Mouse (Mus musculus) heart, adult 9 months (tissue): ENCODE results near the gene Gabrb1.
A peak's percentile ranks its signal among the peaks of the same experiment; 100 is the strongest.

Experiments used
- DNase-seq, 2 experiments: peaks; one replicate each; pipeline ENCODE4 v3.0.0; 2022; ENCODE audit warnings: low spot score in 2 of 2

Gene Gabrb1

GRCm38 (mm10) chr5:72160781-72161485 lies 503.0 kb downstream of the Gabrb1 start:
- no peak for DNase-seq

- no peak for DNase-seq
These were observed 504.9 kb downstream of the Gabrb1 start for GRCm38 (mm10) chr5:72162855-72163254.

- no peak for DNase-seq
These were observed 506.5 kb downstream of the Gabrb1 start for GRCm38 (mm10) chr5:72164386-72164785.

- DNase-seq = peak; percentile 92 to 95
These were observed 509.8 kb downstream of the Gabrb1 start, which contains the start of gene Commd8 for GRCm38 (mm10) chr5:72167594-72168284. TSS of gene Commd8 (minus strand) at chr5:72168189.

- DNase-seq = no peak
These were observed 510.3 kb downstream of the Gabrb1 start for GRCm38 (mm10) chr5:72168285-72168621.

- DNase-seq = peak in 1 of 2 experiments; percentile 36
These were observed 512.2 kb downstream of the Gabrb1 start for GRCm38 (mm10) chr5:72170067-72170466.

- DNase-seq = peak; percentile 15 to 26
These were observed 514.8 kb downstream of the Gabrb1 start for GRCm38 (mm10) chr5:72172675-72173074.

- DNase-seq = no peak
These were observed 515.6 kb downstream of the Gabrb1 start for GRCm38 (mm10) chr5:72173521-72173920.

- DNase-seq = no peak
These were observed 517.1 kb downstream of the Gabrb1 start for GRCm38 (mm10) chr5:72175050-72175449.

- no peak for DNase-seq
These were observed 517.6 kb downstream of the Gabrb1 start for GRCm38 (mm10) chr5:72175530-72175929.

GRCm38 (mm10) chr5:72181194-72181593 lies 523.3 kb downstream of the Gabrb1 start:
- no peak for DNase-seq

GRCm38 (mm10) chr5:72182804-72183203 lies 524.9 kb downstream of the Gabrb1 start:
- peak; percentile 43 to 58 for DNase-seq

GRCm38 (mm10) chr5:72183929-72184328 lies 526.0 kb downstream of the Gabrb1 start:
- DNase-seq = peak; percentile 44 to 52

- no peak for DNase-seq
These were observed 526.7 kb downstream of the Gabrb1 start for GRCm38 (mm10) chr5:72184437-72185100.

GRCm38 (mm10) chr5:72191154-72191553 lies 533.2 kb downstream of the Gabrb1 start:
- DNase-seq = no peak

- DNase-seq = no peak
These were observed 534.0 kb downstream of the Gabrb1 start for GRCm38 (mm10) chr5:72191932-72192331.

- DNase-seq = no peak
These were observed 537.5 kb downstream of the Gabrb1 start for GRCm38 (mm10) chr5:72195442-72195841.
